Mouse (Mus musculus): ENCODE results near the gene 4930415O20Rik.

4930415O20Rik gene

DNA sequence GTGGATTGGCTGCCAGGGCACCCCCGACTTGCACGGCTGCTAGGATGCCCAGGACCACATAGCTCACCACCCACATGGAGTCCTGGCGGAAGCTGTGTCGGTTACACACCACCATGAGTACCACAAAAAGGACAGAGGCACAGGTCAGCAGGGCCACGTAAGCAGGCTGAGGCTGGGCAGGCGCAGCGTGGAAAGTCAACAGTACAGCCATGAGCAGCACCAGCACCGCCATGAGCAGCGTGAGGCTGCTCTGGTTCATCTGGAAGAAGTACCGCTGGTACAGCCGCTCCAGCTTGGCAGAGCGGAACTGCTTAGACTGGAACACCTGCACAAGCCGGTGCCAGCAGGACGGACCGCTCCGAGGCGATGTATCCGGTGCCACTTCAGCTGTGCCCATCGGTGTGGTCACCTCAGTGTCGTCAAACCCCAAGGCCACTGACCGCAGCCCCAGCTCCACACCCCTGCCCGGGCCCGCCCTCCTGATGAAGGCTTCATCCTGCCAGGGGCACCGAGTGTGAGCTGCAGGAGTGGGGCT is 33.3 kb downstream of the 4930415O20Rik start:
- no peak for DNase-seq (ENCODE audit: low read depth, low spot score)

DNA sequence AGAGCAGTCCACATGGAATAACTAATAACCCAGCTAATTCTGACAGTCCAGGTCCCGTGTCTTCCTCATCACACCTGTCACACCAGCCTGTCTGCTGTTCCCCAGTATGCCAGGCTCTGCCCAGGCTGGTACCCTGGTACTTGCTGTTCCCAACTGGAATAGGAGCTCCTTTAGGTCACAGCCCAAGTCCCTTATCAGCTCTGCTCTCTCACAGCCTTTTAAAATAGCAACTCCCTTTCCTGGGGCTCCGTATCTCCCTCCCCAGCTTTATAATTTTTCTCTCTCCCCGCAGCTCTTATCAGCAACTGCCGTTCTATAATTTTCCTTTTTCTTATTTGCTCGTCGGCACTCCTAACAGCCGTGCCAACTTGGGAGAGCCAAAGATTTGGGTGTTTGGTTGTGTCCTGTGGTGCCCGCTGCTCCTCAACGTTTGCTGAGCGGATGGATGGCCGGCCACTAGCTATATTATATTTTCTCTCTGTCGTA is 35.3 kb downstream of the 4930415O20Rik start:
- DNase-seq (ENCODE audit: low read depth, low spot score): no peak

- DNase-seq (ENCODE audit: low read depth, low spot score): no peak
Observed at GRCm38 (mm10) chr15:98606739-98607138, 35.9 kb downstream of the 4930415O20Rik start.

DNA sequence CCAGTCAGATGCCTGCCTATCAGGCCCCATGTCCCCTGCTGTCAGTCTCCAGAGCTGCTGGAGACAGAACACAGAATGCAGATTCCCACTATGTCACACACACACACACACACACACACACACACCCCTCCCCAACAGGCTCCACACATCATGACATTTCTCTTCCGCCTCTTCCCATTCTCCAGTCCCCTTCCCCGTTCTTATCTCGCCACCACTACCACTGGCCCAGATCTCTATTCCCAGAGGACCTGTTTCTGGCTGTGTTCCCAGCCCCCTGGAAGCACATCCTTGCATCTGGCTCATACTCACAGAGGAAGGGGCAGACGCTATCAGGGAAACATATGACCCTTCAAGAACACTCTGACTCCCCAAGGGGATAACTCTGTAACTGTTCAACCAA is 36.8 kb downstream of the 4930415O20Rik start:
- DNase-seq (ENCODE audit: low read depth, low spot score): no peak

DNA sequence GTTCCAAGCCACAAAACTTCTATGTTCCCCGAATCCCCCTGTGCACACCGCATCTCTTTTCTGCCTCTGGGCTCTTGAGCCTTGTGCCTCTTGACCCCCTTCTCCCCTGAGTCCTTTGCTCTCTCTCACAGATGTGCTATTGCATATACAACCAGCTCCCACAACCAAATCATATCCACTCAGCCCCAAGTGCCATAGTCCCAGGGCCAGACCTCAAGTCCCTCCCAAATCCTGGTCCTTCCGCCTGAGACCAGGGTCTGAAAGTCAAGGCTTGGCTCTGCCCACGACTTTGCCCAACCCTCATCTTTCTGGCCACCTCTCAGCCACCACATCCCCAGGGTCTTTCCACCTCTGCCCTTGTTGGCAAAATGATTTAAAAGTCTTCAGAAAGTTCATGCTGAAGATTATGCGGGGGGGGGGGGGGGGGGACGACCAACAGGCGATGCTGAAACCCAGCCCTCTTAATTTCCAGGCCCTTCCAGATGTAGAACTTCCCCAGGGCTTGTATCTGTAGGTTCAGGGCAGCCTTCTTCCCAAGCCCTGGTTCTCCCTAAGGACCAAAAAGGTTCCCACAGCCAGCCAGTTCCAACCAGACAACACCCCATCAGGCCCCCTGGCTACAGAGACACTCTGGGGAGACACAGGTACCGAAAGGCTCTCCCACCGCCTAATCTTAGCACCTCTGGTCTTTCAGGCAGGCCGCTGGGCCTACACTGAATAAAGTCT is 37.4 kb downstream of the 4930415O20Rik start:
- no peak for DNase-seq (ENCODE audit: low read depth, low spot score)

DNA sequence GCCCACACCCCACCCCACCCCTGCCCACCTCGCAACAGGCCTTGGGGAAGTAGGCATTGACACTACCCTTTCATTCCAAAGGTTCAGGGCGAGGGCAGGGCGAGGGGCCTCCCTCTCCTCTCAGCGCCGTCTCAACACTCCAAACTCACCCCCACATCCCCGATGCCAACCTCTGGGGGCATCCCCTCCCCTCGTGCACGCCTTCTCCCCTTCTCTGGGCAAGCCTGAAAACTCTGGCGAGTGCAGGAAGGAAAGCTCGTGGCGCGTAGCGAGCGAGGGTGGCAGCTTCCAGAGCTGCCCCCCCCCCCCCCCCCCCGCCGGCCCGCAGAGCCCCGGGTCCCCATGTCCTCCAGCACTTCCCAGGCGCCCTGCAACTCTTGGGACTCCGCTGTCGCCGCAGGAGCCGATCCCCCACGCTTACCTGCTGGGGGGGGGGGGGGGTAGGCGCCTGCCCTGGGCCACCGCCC is 38.0 kb downstream of the 4930415O20Rik start:
- DNase-seq (ENCODE audit: low read depth, low spot score): no peak

GRCm38 (mm10) chr15:98609331-98610130 is 38.7 kb downstream of the 4930415O20Rik start, which contains the start of gene Adcy6:
Adcy6 (minus strand) TSS chr15:98610076.
- peak; percentile 78 for DNase-seq (ENCODE audit: low read depth, low spot score)

DNA sequence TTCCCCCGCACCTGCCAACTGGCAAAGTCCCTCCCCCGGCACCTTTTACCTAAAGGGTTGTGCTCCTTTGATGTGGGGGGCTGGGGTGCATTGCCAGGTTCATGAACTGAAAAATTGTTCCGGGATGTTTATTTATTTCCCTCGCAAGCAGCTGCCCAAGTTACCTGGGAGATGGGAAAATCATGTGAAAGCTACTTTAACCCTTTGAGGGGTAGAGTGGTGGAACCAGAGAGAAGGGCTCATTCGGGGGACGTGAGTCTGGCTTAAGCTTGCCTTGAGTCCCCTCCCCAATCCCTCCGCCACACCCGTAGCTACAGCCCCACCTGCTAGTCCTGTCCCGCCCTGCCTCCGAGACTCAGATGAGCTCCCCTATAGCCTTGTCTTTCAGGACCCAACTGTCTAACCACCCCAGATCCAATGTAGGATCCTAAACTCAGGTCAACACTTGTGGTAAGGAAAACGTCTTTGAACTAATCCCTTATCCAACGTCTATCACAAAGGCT is 39.4 kb downstream of the 4930415O20Rik start:
- DNase-seq (ENCODE audit: low read depth, low spot score): peak; percentile 52

- no peak for DNase-seq (ENCODE audit: low read depth, low spot score)
Observed at GRCm38 (mm10) chr15:98612229-98612628, 41.4 kb downstream of the 4930415O20Rik start.

DNA sequence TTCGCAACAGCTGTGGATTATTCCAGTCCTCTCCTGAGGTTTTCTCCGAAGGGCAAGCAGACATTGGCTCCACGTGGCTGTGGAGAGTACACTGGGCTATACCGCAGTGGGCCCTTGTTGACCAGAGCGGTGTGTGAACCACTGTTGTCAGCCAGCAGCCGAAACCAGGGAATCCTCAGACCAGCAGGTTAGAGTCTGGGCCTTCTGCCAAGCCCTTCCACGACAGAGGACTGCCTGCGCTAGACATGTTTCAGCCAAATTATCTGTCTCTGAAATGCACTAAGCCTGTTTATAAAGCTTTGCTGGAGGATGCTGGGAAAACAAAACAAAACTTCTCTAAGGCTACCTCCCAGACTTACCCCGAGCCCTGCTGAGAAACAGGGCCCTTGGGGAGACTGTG is 43.7 kb downstream of the 4930415O20Rik start:
- no peak for DNase-seq (ENCODE audit: low read depth, low spot score)

- peak; percentile 13 for DNase-seq (ENCODE audit: low read depth, low spot score)
Observed at GRCm38 (mm10) chr15:98614971-98615370, 44.2 kb downstream of the 4930415O20Rik start.

- no peak for DNase-seq (ENCODE audit: low read depth, low spot score)
Observed at GRCm38 (mm10) chr15:98615751-98616150, 44.9 kb downstream of the 4930415O20Rik start.

DNA sequence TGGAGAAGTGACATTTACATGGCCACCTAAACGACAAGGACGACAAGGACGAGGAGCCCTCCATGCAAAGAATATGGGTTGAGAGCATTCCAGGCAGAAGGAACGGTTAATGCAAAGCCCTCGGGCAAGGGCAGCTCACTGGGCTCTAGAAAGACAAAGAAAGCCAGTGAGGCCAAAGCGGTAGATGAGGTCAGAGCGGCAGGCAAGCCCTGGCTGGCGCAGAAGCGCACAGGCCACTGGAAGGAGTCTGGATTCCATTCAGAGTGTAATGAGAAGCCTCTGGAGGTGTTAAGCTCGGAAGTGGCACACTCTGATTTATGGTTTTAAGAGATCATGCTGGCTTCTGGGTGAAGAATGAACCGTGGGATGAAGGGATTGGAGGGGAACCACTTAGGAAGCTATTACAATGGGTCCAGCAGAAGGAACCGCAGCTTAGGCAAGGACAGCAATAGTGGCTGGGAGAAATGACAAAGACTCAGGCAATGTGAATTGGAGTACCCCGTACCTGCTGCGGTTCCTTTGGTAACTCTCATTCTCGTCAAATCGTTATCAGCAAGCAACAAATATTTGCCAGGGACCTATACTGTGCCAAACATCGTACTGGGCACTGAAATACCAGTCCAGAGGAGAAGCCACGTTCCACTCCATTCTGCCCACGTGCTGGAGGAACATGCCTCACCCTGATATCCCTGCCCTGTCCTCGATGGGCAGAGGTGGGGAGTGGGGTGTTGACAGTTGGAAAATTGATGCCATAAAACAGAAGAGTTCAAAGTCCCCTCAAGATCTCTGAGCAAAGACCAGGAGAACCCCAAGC is 45.8 kb downstream of the 4930415O20Rik start:
- peak; percentile 57 for DNase-seq (ENCODE audit: low read depth, low spot score)

GRCm38 (mm10) chr15:98617176-98617537 is 46.4 kb downstream of the 4930415O20Rik start:
- peak; percentile 93 for DNase-seq (ENCODE audit: low read depth, low spot score)

- DNase-seq (ENCODE audit: low read depth, low spot score): no peak
Observed at GRCm38 (mm10) chr15:98622199-98622598, 51.4 kb downstream of the 4930415O20Rik start.

DNA sequence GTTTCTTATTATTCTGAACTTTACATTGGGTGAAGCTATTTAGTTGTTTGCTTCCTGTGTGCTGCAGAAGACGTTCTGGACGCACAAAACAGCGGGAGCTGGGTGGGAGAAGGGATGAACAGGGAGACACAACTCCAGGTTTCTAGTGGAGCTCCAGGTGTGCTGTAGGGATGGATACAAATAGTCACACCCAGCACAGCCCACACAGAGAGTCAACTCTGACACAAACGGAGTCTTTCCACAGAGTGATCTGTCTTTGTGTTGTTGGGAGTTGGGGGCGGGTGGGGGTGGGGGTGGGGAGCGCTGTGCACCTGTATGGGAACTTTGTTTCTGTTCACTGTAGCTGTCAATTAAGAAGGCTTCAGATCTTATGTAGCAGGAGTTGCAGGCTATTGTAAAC is 51.9 kb downstream of the 4930415O20Rik start:
- DNase-seq (ENCODE audit: low read depth, low spot score): no peak

DNA sequence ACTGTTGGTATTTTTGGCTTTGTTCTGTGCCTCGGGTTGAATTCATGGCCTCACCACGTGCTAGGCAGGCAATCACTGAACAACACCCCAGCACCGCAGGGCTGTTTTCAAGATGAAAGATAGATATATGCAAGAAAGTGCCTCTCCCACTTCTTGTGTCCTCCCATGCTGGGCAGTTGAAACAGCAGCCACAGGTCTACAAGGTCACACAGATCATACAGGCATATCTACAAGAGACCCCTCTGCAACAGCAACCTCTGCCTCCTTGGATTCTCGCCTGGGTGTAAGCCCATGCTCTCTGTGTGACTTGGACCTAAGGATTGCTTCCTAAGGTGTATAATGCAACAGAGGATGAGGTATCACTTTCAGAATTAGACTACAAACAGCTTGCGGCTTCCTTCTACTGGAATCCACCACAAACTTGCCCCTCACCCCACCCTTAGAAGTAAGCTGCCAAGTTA is 52.6 kb downstream of the 4930415O20Rik start:
- no peak for DNase-seq (ENCODE audit: low read depth, low spot score)

DNA sequence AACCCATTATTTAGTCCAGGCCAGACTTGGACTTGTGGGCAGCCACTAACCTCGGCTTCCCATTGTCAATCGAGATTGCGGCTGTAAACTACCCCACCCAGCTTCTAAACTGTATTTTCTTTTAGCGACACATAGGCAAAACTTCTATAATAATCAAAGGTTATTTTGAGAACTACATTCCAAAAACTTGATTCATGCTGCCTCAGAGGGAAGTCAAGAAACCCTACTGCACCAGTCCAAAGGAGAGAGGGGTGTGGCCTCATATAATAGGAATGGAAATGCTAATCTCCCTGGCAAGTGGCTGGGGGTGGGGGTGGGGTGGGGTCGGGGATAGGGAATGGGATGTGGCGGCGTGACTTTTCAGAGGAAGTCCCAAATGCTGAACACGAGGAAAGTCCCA is 55.3 kb downstream of the 4930415O20Rik start:
- no peak for DNase-seq (ENCODE audit: low read depth, low spot score)

- no peak for DNase-seq (ENCODE audit: low read depth, low spot score)
Observed at GRCm38 (mm10) chr15:98626487-98627212, 55.8 kb downstream of the 4930415O20Rik start.

- DNase-seq (ENCODE audit: low read depth, low spot score): peak; percentile 30
Observed at GRCm38 (mm10) chr15:98628589-98629254, 57.9 kb downstream of the 4930415O20Rik start.
